Mouse (Mus musculus) MEL (cell line): Measurements from ENCODE around the gene Tnnt1. TPM values are rescaled to one million over a fixed set of nuclear protein-coding genes. Genes with fewer than 3 reads are reported as not detected.
A peak's percentile ranks its signal among the peaks of the same experiment; 100 is the strongest.

Experiments used
- DNase-seq: peaks from one replicate; pipeline ENCODE4 v3.0.0; 2011; ENCODE audit warnings: low read depth, low spot score
- H3K27ac ChIP-seq: 2 replicates; pipeline ENCODE4 v1.5.1; 2012; ENCODE audit warnings: low read depth, mild to moderate bottlenecking, control low read depth, low read length, moderate library complexity; ENCODE audit not compliant: control insufficient read depth
- H3K27me3 ChIP-seq, 2 experiments: fragments of 150-350 bp in 1 of 2; sonication (generic) in 1 of 2; 2 replicates each; pipeline ENCODE4 v1.6.1; 2012; ENCODE audit warnings: low read length in 2 of 2, mild to moderate bottlenecking in 2 of 2, improper control_type of control experiment in 1 of 2, moderate library complexity in 1 of 2; ENCODE audit not compliant: insufficient read depth in 2 of 2, control insufficient read depth in 1 of 2
- H3K36me3 ChIP-seq, 2 experiments: 2 replicates each; pipeline ENCODE4 v1.6.1; 2012 to 2014; ENCODE audit warnings: low read length in 2 of 2, improper control_type of control experiment in 1 of 2, inconsistent platforms in 1 of 2, mild to moderate bottlenecking in 1 of 2; ENCODE audit not compliant: insufficient read depth in 2 of 2, control insufficient read depth in 1 of 2
- H3K4me1 ChIP-seq, 2 experiments: fragments of 150-350 bp in 1 of 2; sonication (generic) in 1 of 2; 2 replicates each; pipeline ENCODE4 v1.6.1; 2012; ENCODE audit warnings: low read length in 2 of 2, improper control_type of control experiment in 1 of 2, mild to moderate bottlenecking in 1 of 2; ENCODE audit not compliant: insufficient read depth in 2 of 2, control insufficient read depth in 1 of 2
- H3K4me3 ChIP-seq, 2 experiments: fragments of 150-350 bp in 1 of 2; sonication (generic) in 1 of 2; 2 replicates each; pipeline ENCODE4 v1.5.1; 2012; ENCODE audit warnings: low read depth in 2 of 2, low read length in 2 of 2, mild to moderate bottlenecking in 2 of 2, moderate library complexity in 2 of 2, control low read depth in 1 of 2, improper control_type of control experiment in 1 of 2; ENCODE audit not compliant: control insufficient read depth in 1 of 2, insufficient read depth in 1 of 2
- H3K79me2 ChIP-seq: 2 replicates; pipeline ENCODE4 v1.6.1; 2012; ENCODE audit warnings: mild to moderate bottlenecking, low read length, moderate library complexity; ENCODE audit not compliant: control insufficient read depth, poor library complexity, insufficient read depth
- H3K9ac ChIP-seq: 2 replicates; pipeline ENCODE4 v1.6.1; 2012; ENCODE audit warnings: low read depth, mild to moderate bottlenecking, control low read depth, low read length, moderate library complexity; ENCODE audit not compliant: control insufficient read depth, poor library complexity, severe bottlenecking
- H3K9me3 ChIP-seq: fragments of 150-350 bp; sonication (generic); replicated peaks from 2 replicates; pipeline ENCODE4 v1.6.1; 2012; ENCODE audit warnings: mild to moderate bottlenecking, low read length, improper control_type of control experiment, moderate library complexity; ENCODE audit not compliant: insufficient read depth
- CTCF ChIP-seq, 3 experiments: IDR thresholded peaks in 2 of 3; conservative IDR thresholded peaks in 1 of 3; 2 replicates each; pipeline ENCODE4 v1.5.1; 2011 to 2012; ENCODE audit warnings: low read length in 3 of 3, low read depth in 2 of 3, mild to moderate bottlenecking in 2 of 3, improper control_type of control experiment in 1 of 3, inconsistent platforms in 1 of 3, mixed read lengths in 1 of 3, moderate library complexity in 1 of 3; ENCODE audit not compliant: control insufficient read depth in 1 of 3, insufficient read depth in 1 of 3, poor library complexity in 1 of 3, severe bottlenecking in 1 of 3
- E2F4 ChIP-seq: IDR thresholded peaks from 2 replicates; pipeline ENCODE4 v1.6.1; 2011; ENCODE audit warnings: low read depth, low read length, improper control_type of control experiment, borderline replicate concordance
- EP300 ChIP-seq, 2 experiments: IDR thresholded peaks; 2 replicates each; pipeline ENCODE4 v1.6.1; 2011; ENCODE audit warnings: improper control_type of control experiment in 2 of 2, low read length in 2 of 2, low read depth in 1 of 2, mild to moderate bottlenecking in 1 of 2
- ETS1 ChIP-seq: IDR thresholded peaks from 2 replicates; pipeline ENCODE4 v1.6.1; 2012; ENCODE audit warnings: low read depth, mild to moderate bottlenecking, inconsistent platforms, low read length, improper control_type of control experiment, moderate library complexity
- GABPA ChIP-seq: IDR thresholded peaks from 2 replicates; pipeline ENCODE4 v1.6.1; 2012; ENCODE audit warnings: low read depth, mild to moderate bottlenecking, inconsistent platforms, low read length, improper control_type of control experiment, moderate library complexity
- HCFC1 ChIP-seq: IDR thresholded peaks from 2 replicates; pipeline ENCODE4 v1.6.1; 2012; ENCODE audit warnings: low read depth, mild to moderate bottlenecking, inconsistent platforms, low read length, improper control_type of control experiment, moderate library complexity
- JUND ChIP-seq: IDR thresholded peaks from 2 replicates; pipeline ENCODE4 v1.6.1; 2011; ENCODE audit warnings: low read depth, mild to moderate bottlenecking, improper control_type of control experiment, low read length
- MAFK ChIP-seq: IDR thresholded peaks from 2 replicates; pipeline ENCODE4 v1.6.1; 2011; ENCODE audit warnings: low read depth, mild to moderate bottlenecking, low read length, improper control_type of control experiment, borderline replicate concordance
- MAZ ChIP-seq: IDR thresholded peaks from 2 replicates; pipeline ENCODE4 v1.6.1; 2012; ENCODE audit warnings: low read depth, mild to moderate bottlenecking, inconsistent platforms, low read length, improper control_type of control experiment
- MXI1 ChIP-seq: IDR thresholded peaks from 2 replicates; pipeline ENCODE4 v1.6.1; 2011; ENCODE audit warnings: mild to moderate bottlenecking, low read depth, low read length, improper control_type of control experiment
- POLR2A ChIP-seq, 2 experiments: IDR thresholded peaks; 2 replicates each; pipeline ENCODE4 v1.6.1; 2011 to 2012; ENCODE audit warnings: low read length in 2 of 2, mild to moderate bottlenecking in 2 of 2, control low read depth in 1 of 2, improper control_type of control experiment in 1 of 2, low read depth in 1 of 2, moderate library complexity in 1 of 2; ENCODE audit not compliant: control insufficient read depth in 1 of 2, insufficient read depth in 1 of 2, poor library complexity in 1 of 2
- RAD21 ChIP-seq: IDR thresholded peaks from 2 replicates; pipeline ENCODE4 v1.6.1; 2011; ENCODE audit warnings: mild to moderate bottlenecking, low read depth, low read length, improper control_type of control experiment
- RCOR1 ChIP-seq: IDR thresholded peaks from 2 replicates; pipeline ENCODE4 v1.6.1; 2012; ENCODE audit warnings: low read depth, mild to moderate bottlenecking, inconsistent platforms, low read length, improper control_type of control experiment
- SIN3A ChIP-seq: IDR thresholded peaks from 2 replicates; pipeline ENCODE4 v1.6.1; 2012; ENCODE audit warnings: low read length, improper control_type of control experiment, inconsistent platforms
- SMC3 ChIP-seq: IDR thresholded peaks from 2 replicates; pipeline ENCODE4 v1.6.1; 2011; ENCODE audit warnings: low read depth, low read length, improper control_type of control experiment
- TAL1 ChIP-seq: IDR thresholded peaks from 2 replicates; pipeline ENCODE4 v1.6.1; 2012; ENCODE audit warnings: mild to moderate bottlenecking, inconsistent platforms, low read length, moderate library complexity, mixed read lengths
- TCF12 ChIP-seq: IDR thresholded peaks from 2 replicates; pipeline ENCODE4 v1.6.1; 2014; ENCODE audit warnings: low read depth, mild to moderate bottlenecking, inconsistent platforms, low read length, improper control_type of control experiment, moderate library complexity
- USF1 ChIP-seq: IDR thresholded peaks from 2 replicates; pipeline ENCODE4 v1.6.1; 2014; ENCODE audit warnings: low read depth, mild to moderate bottlenecking, inconsistent platforms, low read length, improper control_type of control experiment, moderate library complexity
- USF2 ChIP-seq, 2 experiments: IDR thresholded peaks; 2 replicates each; pipeline ENCODE4 v1.6.1; 2011 to 2012; ENCODE audit warnings: improper control_type of control experiment in 2 of 2, low read length in 2 of 2, borderline replicate concordance in 1 of 2, inconsistent platforms in 1 of 2, low read depth in 1 of 2, mild to moderate bottlenecking in 1 of 2; ENCODE audit not compliant: insufficient read depth in 1 of 2
- ZC3H11A ChIP-seq: IDR thresholded peaks from 2 replicates; pipeline ENCODE4 v1.6.1; 2012; ENCODE audit warnings: low read depth, mild to moderate bottlenecking, inconsistent platforms, low read length, improper control_type of control experiment
- polyA plus RNA-seq, 2 experiments: library from polyadenylated mRNA; stranded (reverse) in 1 of 2; unstranded in 1 of 2; fragments of >175 nt in 1 of 2; fragments of >200 nt in 1 of 2; gene quantifications; 2 replicates each; pipeline versions ENCODE4 v1.2.1 to v1.2.4; 2012; ENCODE audit warnings: low replicate concordance in 2 of 2, low read depth in 1 of 2; ENCODE audit not compliant: insufficient read length in 2 of 2, insufficient read depth in 1 of 2, missing spikeins in 1 of 2
- total RNA-seq: library from RNA; depleted of rRNA; stranded (reverse); fragments of 300-350 nt; gene quantifications from 2 replicates; pipeline ENCODE4 v1.2.3, GENCODE M21; 2012

The Tnnt1 gene
- total and polyA plus RNA-seq, 3 experiments = 5.0 to 16.4 TPM; not detected in 1

DNA sequence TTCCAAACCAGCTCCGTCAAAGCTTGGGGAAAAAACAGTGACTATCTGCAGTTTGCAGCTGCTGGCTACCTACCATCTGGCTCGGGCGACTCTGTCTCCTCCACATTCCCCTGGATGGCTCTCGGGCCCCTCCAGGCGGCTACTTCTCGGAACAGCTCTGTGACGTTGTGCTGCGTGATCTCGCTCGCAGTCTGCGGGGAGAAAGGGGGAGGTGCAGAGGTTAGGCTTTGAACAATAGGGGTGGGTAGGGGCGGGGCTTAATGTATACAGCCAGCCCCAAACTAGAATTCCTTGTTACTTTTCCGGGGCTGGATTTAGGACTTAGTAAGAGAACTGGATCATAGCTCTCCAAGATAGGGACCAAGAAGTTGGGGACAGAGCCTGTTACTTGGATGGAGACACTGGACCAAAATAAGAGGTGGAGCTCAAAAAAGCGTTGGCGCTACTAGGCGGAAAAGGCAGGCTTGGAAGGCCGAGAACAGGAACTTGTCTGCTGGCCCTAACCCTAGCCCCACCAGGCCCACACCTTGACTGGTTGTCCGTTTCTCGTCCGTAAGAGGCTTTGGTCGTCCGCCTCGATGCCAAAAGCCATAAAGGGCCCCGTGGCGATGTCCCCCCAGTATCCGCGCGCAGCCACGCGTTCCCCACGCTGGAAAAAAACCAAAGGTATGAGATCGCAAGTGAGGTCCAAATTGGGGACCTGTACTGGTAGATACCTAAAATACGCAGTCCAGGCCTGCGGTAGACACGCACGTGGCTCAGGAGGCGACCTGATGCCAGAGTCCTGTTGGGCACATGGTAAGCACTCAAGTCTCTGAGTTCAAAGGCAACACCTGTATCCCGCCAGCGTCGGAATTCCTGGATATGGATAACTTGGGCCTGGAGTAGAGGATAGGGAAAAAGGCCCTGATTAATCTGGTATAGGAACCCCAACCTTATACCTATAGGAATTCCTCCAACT, 10.4 kb upstream of the Tnnt1 start:
- H3K27me3 ChIP-seq = no peaks in the 10 kb centered on the region
- peaks cover 0 to 2% of the 10 kb centered on the region in 2 experiments; a peak in 1 of 4 replicates for H3K36me3 ChIP-seq
- TF ChIP-seq HCFC1 (0 out of 2 replicates have a peak, but pooled peaks have one; percentile 33), USF1 (no peak), TAL1 (peak; percentile 86), TCF12 (peak; percentile 63), ZC3H11A (peak; percentile 62), USF2 (IDR thresholded peaks at IDR 0.05; ENCODE audit: borderline replicate concordance in 1 of 2, insufficient read depth in 1 of 2, low read depth in 1 of 2, low read length in 2 of 2) (no peak), CTCF (IDR thresholded peaks at IDR 0.05 in 2 of 3, conservative IDR thresholded peaks at IDR 0.05 in 1 of 3; ENCODE audit: control insufficient read depth in 1 of 3, insufficient read depth in 1 of 3, low read depth in 2 of 3, low read length in 3 of 3, poor library complexity in 1 of 3, severe bottlenecking in 1 of 3) (peak; percentile 69 to 89 (median 87)), RCOR1 (no peak), JUND (0 out of 2 replicates have a peak, but pooled peaks have one; percentile 20), POLR2A (IDR thresholded peaks at IDR 0.05; ENCODE audit: control insufficient read depth in 1 of 2, insufficient read depth in 1 of 2, low read depth in 1 of 2, low read length in 2 of 2, poor library complexity in 1 of 2) (no peak), SIN3A (peak; percentile 80), GABPA (no peak), E2F4 (no peak), RAD21 (peak; percentile 89), SMC3 (peak; percentile 79), MAFK (no peak), MXI1 (peak; percentile 43; the same call in 1 of the 2 replicates), ETS1 (peak; percentile 42; the same call in 1 of the 2 replicates), EP300 (IDR thresholded peaks at IDR 0.05; ENCODE audit: low read depth in 1 of 2, low read length in 2 of 2) (0 out of 4 replicates have a peak, but pooled peaks of 1 of the 2 experiments have one; percentile 13), MAZ (no peak)
- H3K4me3 ChIP-seq = peak overlapping the region; percentile 26 to 33
- no peak overlapping the region for H3K27ac ChIP-seq
- peaks cover 6% of the 10 kb centered on the region for H3K79me2 ChIP-seq
- peak overlapping the region; percentile 33 for H3K9ac ChIP-seq
- H3K4me1 ChIP-seq = peaks cover 0 to 12% of the 10 kb centered on the region in 2 experiments; a peak in 2 of 4 replicates
- no peaks in the 10 kb centered on the region for H3K9me3 ChIP-seq
- DNase-seq = peak; percentile 89
